Comparison of ENCODE assay signal across 15 mouse cellular contexts in the genomic region with DNA sequence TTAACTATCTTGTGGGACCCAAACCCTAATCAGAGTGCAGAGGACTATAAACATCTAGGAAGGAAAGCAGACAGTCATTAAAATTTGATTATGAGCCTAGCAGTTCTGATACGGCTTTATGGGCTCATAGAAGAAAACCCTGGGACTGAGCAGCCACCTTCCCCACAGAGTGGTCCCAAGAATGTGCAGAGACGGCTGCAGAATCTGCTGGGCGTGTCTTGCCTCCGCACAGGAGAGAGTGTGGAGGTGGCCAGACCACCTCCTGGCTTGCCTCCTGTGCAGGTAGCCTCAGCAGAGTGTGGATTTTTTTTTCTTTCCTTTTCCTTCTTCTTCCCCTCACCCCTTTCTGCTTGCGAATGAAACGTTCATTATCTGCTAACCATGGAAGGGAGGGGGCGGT.
"Had no signal": no experiment of that assay in that cellular context is flagged by ENCODE, and none has a peak within 500 bp of the region (broad histone marks: within the 10 kb centered on the region; RNA-seq: fewer than 3 reads in every experiment).

No protein-coding gene starts in this region.

- H3K4me3 ChIP-seq: intestine, embryonic 15.5 days; layer of hippocampus, adult 2 months; liver, embryonic 13.5 days; midbrain, embryonic 15.5 days; neural tube, embryonic 12.5 days; neural tube, embryonic 15.5 days had no signal

- H3K9ac ChIP-seq: intestine, embryonic 15.5 days; liver, embryonic 13.5 days; midbrain, embryonic 15.5 days; neural tube, embryonic 12.5 days; neural tube, embryonic 15.5 days had no signal

- H3K9me3 ChIP-seq: intestine, embryonic 15.5 days; liver, embryonic 13.5 days; midbrain, embryonic 15.5 days; neural tube, embryonic 12.5 days; neural tube, embryonic 15.5 days had no signal

- H3K4me2 ChIP-seq: intestine, embryonic 15.5 days; liver, embryonic 13.5 days; midbrain, embryonic 11.5 days; midbrain, embryonic 15.5 days; neural tube, embryonic 12.5 days; neural tube, embryonic 15.5 days had no signal

- H3K36me3 ChIP-seq: intestine, embryonic 15.5 days; liver, embryonic 13.5 days; midbrain, embryonic 15.5 days; neural tube, embryonic 12.5 days; neural tube, embryonic 15.5 days had no signal

- H3K27me3 ChIP-seq: liver, embryonic 13.5 days; midbrain, embryonic 15.5 days; neural tube, embryonic 12.5 days; neural tube, embryonic 15.5 days had no signal

- ATAC-seq: midbrain, embryonic 15.5 days had no signal

- DNase-seq: lung, adult 2 months; right cerebral cortex, adult 18-20 months; right cerebral cortex, postnatal 14 days; right cerebral cortex, postnatal 4 days; thymus, adult 2 months; thymus, postnatal 14 days; thymus, postnatal 4 days had no signal

- H3K27ac ChIP-seq: intestine, embryonic 15.5 days; kidney, postnatal 0 days; layer of hippocampus, adult 2 months; liver, embryonic 13.5 days; midbrain, embryonic 15.5 days; neural tube, embryonic 12.5 days; neural tube, embryonic 15.5 days had no signal
